Mouse (Mus musculus) kidney, postnatal 25 days (tissue): ENCODE data around the gene 1810046K07Rik.

Experiments used
- DNase-seq, 2 experiments: peaks; one replicate each; pipeline ENCODE4 v3.0.0; 2021; ENCODE audit warnings: mixed read lengths in 2 of 2

Gene 1810046K07Rik

GRCm38 (mm10) chr9:51293541-51293940, 35.2 kb downstream of the 1810046K07Rik start:
- no peak for DNase-seq

- DNase-seq = peak; percentile 71 to 90
Measured at GRCm38 (mm10) chr9:51292674-51293073, 36.0 kb downstream of the 1810046K07Rik start.

GRCm38 (mm10) chr9:51290980-51291379, 37.7 kb downstream of the 1810046K07Rik start:
- no peak for DNase-seq

- DNase-seq = no peak
Measured at GRCm38 (mm10) chr9:51286079-51286478, 42.6 kb downstream of the 1810046K07Rik start.

GRCm38 (mm10) chr9:51278500-51279381, 50.0 kb downstream of the 1810046K07Rik start, which contains the start of gene Colca2:
TSS of gene Colca2 (minus strand) at chr9:51278569.
- peak; percentile 83 to 92 for DNase-seq

- no peak for DNase-seq
Measured at GRCm38 (mm10) chr9:51277834-51278498, 50.8 kb downstream of the 1810046K07Rik start.

GRCm38 (mm10) chr9:51274678-51275077, 54.0 kb downstream of the 1810046K07Rik start:
- DNase-seq = no peak

- no peak for DNase-seq
Measured at GRCm38 (mm10) chr9:51273581-51274154, 55.0 kb downstream of the 1810046K07Rik start.

- no peak for DNase-seq
Measured at GRCm38 (mm10) chr9:51272102-51272501, 56.6 kb downstream of the 1810046K07Rik start.

- no peak for DNase-seq
Measured at GRCm38 (mm10) chr9:51271073-51271472, 57.6 kb downstream of the 1810046K07Rik start.

- no peak for DNase-seq
Measured at GRCm38 (mm10) chr9:51268852-51269251, 59.9 kb downstream of the 1810046K07Rik start.

- DNase-seq = no peak
Measured at GRCm38 (mm10) chr9:51258426-51258825, 70.3 kb downstream of the 1810046K07Rik start.

GRCm38 (mm10) chr9:51256780-51257502, 71.8 kb downstream of the 1810046K07Rik start:
- no peak for DNase-seq
